Mouse (Mus musculus) thymus, postnatal 25 days (tissue): ENCODE measurements at regions not wholly inside any gene's neighbourhood (a gene's known extent, or its start where the extent isn't known, plus 50 kb on each side); places are given as distances from the start of the nearest gene placed in this dataset.
A peak's percentile ranks its signal among the peaks of the same experiment; 100 is the strongest.

Source experiments
- DNase-seq: peaks from one replicate; pipeline ENCODE4 v3.0.0; 2022

DNA sequence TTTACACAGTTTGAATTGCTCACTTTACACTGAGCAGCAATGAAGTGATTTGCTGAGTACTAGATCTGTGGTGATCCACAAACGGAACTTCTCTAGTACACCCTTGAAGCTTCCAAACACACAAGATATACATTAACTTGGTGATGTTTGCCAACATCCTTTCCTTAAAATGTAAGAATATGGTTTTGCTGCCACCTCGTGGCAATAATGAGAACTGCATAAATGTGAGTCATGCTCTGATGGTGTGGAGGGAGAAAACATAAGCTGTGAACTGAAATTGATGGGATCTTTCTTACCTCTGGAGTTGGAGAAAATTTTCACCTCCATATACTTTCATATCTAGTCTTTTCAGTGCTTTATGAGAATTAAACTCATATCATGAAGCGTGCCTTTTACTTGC is 51.6 kb downstream of the Bex3 start:
- peak; percentile 33 for DNase-seq

DNA sequence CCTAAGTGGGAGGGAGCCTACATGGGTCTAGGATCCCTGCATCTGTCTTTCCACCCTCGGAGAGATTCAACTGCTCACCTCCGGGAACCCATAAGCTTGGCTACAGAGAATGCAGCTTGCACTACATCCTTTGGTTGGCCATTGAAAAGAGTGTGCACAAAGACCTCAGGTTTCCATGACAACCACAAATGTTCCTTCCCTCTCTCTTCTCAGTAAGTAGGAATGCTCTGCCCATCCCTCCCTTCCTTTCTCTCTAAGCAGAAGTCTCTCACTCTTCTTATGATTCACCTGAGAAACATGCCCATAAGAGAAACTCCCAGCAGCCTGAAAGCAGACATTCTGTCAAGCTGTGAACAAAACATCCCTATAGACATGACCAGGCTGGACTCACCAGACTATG is 95.8 kb downstream of the Bex3 start:
- no peak for DNase-seq
